ENCODE assay signal across 25 mouse cellular contexts in genomic region chr16:9011077-9011476, GRCm38 (mm10).
"Had no signal": no experiment of that assay in that cellular context is flagged by ENCODE, and none has a peak within 500 bp of the region (broad histone marks: within the 10 kb centered on the region; RNA-seq: fewer than 3 reads in every experiment).

No protein-coding gene starts in this region.

- H3K36me3 ChIP-seq: embryonic facial prominence, embryonic 12.5 days; embryonic facial prominence, embryonic 13.5 days; embryonic facial prominence, embryonic 15.5 days; forebrain, embryonic 10.5 days; forebrain, embryonic 12.5 days; forebrain, embryonic 15.5 days had no signal

- H3K27ac ChIP-seq: embryonic facial prominence, embryonic 12.5 days; embryonic facial prominence, embryonic 13.5 days; embryonic facial prominence, embryonic 15.5 days; forebrain, embryonic 10.5 days; forebrain, embryonic 12.5 days; forebrain, embryonic 13.5 days; forebrain, embryonic 15.5 days; gastrocnemius, adult 2 months; heart, adult 2 months had no signal

- H3K9ac ChIP-seq: embryonic facial prominence, embryonic 12.5 days; embryonic facial prominence, embryonic 13.5 days; embryonic facial prominence, embryonic 15.5 days; forebrain, embryonic 12.5 days; forebrain, embryonic 13.5 days; forebrain, embryonic 15.5 days; forebrain, postnatal 0 days had no signal

- H3K27me3 ChIP-seq: embryonic facial prominence, embryonic 12.5 days; embryonic facial prominence, embryonic 13.5 days; embryonic facial prominence, embryonic 15.5 days; forebrain, embryonic 13.5 days; forebrain, embryonic 15.5 days had no signal

- ATAC-seq: forebrain, embryonic 13.5 days; forebrain, embryonic 14.5 days; forebrain, embryonic 15.5 days; forebrain, embryonic 16.5 days; forebrain, postnatal 0 days had no signal

- H3K4me2 ChIP-seq: embryonic facial prominence, embryonic 12.5 days; embryonic facial prominence, embryonic 13.5 days; embryonic facial prominence, embryonic 15.5 days; forebrain, embryonic 12.5 days; forebrain, embryonic 13.5 days; forebrain, embryonic 15.5 days had no signal

- H3K9me3 ChIP-seq: embryonic facial prominence, embryonic 12.5 days; embryonic facial prominence, embryonic 13.5 days; embryonic facial prominence, embryonic 15.5 days; forebrain, embryonic 10.5 days; forebrain, embryonic 12.5 days; forebrain, embryonic 13.5 days; forebrain, embryonic 15.5 days had no signal

- DNase-seq: cerebellum, adult 2 months; cerebellum, adult 8-10 months; cerebellum, adult 9-10 months; cerebellum, adult 9-11 months; cerebellum, postnatal 36 days; embryo, embryonic 11 days; forebrain, postnatal 0 days; gastrocnemius, adult 2 months; gastrocnemius, postnatal 10 days; gastrocnemius, postnatal 14 days; gastrocnemius, postnatal 25 days; gastrocnemius, postnatal 36 days; heart, adult 11 months; heart, adult 18-20 months; heart, adult 2 months had no signal

- H3K4me1 ChIP-seq: embryonic facial prominence, embryonic 12.5 days; embryonic facial prominence, embryonic 13.5 days; embryonic facial prominence, embryonic 15.5 days; forebrain, embryonic 12.5 days; forebrain, embryonic 13.5 days; forebrain, embryonic 15.5 days had no signal

- H3K4me3 ChIP-seq: embryonic facial prominence, embryonic 12.5 days; embryonic facial prominence, embryonic 13.5 days; embryonic facial prominence, embryonic 15.5 days; erythroblast, embryonic 14.5 days; forebrain, embryonic 10.5 days; forebrain, embryonic 12.5 days; forebrain, embryonic 13.5 days; forebrain, embryonic 15.5 days; gastrocnemius, adult 2 months; heart, adult 2 months had no signal
